Mouse (Mus musculus): ENCODE results near the gene Rbfox3.

DNA sequence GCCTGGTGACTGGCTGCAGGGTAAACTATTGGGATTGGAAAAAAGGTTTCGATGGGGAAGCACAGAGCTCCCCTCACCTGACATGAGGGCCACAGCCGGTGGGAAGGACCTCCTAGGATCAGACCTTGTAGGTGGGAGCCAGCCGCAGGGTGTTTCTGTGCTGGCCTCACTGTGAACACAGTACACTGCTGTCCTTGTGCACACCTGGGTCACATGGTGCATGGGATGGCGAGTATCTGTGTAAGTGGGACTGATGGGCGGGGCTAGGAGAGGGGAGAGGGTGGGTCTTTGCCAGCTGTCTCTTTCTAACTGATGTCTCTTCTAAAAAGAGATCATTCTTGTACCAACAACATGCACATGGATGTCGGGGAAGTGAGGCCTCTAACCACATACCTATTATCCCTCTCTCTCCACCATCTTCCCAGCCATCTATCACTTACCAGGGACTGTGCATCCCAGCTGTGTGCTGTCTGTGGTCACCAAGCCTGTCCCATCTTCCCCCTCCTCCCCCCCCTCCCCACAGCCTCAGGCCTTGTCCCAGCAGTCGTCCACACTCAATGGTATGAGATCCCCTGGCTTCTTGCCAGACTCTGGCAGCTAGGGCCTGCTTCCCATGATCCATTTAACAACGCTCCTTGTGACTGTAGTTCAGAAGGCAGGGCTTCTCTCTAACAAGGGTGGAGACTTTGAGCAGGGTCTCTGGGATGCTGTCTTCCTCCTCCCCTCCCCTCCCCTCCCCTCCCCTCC, 116.4 kb downstream of the Rbfox3 start:
- no peak for TF ChIP-seq CTCF (IDR thresholded peaks at IDR 0.05)
- no peak for TF ChIP-seq EP300 (IDR thresholded peaks at IDR 0.05)

Measured in lung, postnatal 0 days (tissue).